In the genomic region with DNA sequence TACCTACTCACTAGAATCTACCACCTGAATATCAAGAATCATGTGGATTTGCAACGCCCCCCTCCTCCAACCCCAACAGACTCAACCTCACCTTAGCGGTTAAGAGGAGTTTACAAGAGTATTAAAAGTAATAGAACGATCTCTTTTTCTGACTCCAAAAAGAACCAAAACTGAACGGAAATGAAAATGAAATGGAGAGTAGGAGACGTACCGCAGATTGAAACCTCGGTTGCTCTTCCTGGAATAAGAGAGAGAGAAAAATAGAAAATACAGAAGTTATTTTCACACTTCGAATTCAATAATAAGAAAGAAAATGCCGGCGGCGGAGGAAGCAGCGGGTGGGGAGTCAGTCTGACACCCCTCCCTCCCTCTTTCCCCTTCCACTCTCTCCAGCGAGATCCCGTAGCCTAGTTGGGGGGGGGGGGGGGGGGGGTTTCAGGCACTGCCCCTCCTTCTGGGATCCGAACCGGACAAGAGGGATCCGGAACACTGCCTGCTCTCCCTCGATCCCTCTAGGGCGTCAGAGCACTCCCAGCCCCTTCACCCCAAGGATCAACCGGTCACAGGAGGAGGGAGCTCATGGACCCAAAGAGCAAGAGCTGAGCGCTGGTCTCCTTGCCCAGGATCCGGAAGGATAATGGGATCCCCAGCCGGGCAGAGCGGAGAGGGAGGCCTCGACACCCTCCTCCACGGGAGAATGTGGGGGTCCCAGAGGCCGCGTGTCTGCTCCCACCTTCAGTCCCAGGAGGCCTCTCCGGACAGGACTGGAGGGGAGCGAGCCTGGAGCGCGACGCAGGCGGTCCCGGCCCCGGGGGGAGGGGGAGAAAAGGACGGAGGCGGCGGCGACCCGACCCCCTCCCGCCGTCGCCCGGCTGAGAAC, we compare ENCODE assay signal across 8 mouse cellular contexts. TPM values are rescaled to one million over a fixed set of nuclear protein-coding genes. Genes with fewer than 3 reads are reported as not detected.
A peak's percentile ranks its signal among the peaks of the same experiment; 100 is the strongest.
DNase-seq lines count a peak whose midpoint lies in the region; ATAC-seq and TF ChIP-seq lines count a peak whose summit lies in the region.

No protein-coding gene starts in this region.

- H3K4me2 ChIP-seq in forebrain, embryonic 16.5 days (ENCODE audit: low read length): peak overlapping the region; percentile 85

- ATAC-seq in forebrain, embryonic 16.5 days: no peak; the same call in 1 of the 2 replicates

- WGBS in forebrain, embryonic 16.5 days: 8% methylated on average over 32 of the region's 45 CpGs
- WGBS in olfactory bulb, adult 2 months: 3% methylated on average over 45 of the region's 45 CpGs

- no peak for TF ChIP-seq POLR2A in olfactory bulb, adult 2 months (IDR thresholded peaks at IDR 0.05; ENCODE audit: insufficient read depth, low read depth, low read length)

- no peak for TF ChIP-seq CTCF in olfactory bulb, adult 2 months (IDR thresholded peaks at IDR 0.05; ENCODE audit: insufficient read depth, low read depth, low read length)

- H3K27ac ChIP-seq in forebrain, embryonic 16.5 days (ENCODE audit: low read length): peak overlapping the region; percentile 62
- no peak overlapping the region; the same call in 1 of the 2 replicates for H3K27ac ChIP-seq in olfactory bulb, adult 2 months (ENCODE audit: insufficient read depth, low read depth, low read length)

- H3K9me3 ChIP-seq in forebrain, embryonic 16.5 days (ENCODE audit: control insufficient read depth, low read length): no peaks in the 10 kb centered on the region

- peaks cover 4% of the 10 kb centered on the region; the same call in 1 of the 2 replicates for H3K36me3 ChIP-seq in forebrain, embryonic 16.5 days (ENCODE audit: control insufficient read depth, insufficient read depth)

- peak overlapping the region; percentile 72 for H3K4me3 ChIP-seq in forebrain, embryonic 16.5 days (replicated peaks; ENCODE audit: low read length)
- peak overlapping the region; percentile 87 for H3K4me3 ChIP-seq in olfactory bulb, adult 2 months (ENCODE audit: insufficient read depth, low read depth, low read length)

- peak overlapping the region; percentile 67 for H3K9ac ChIP-seq in forebrain, embryonic 16.5 days (replicated peaks; ENCODE audit: low read depth, low read length)

- H3K4me1 ChIP-seq in forebrain, embryonic 16.5 days (replicated peaks; ENCODE audit: control insufficient read depth, insufficient read depth, low read length): peaks cover 13% of the 10 kb centered on the region
- H3K4me1 ChIP-seq in olfactory bulb, adult 2 months (ENCODE audit: control insufficient read depth, insufficient read depth, low read length): 0 out of 2 replicates have a peak, but pooled peaks cover 3% of the 10 kb centered on the region

- H3K27me3 ChIP-seq in forebrain, embryonic 16.5 days (replicated peaks; ENCODE audit: control insufficient read depth, insufficient read depth, low read length): no peaks in the 10 kb centered on the region

- peak; percentile 30 for DNase-seq in gastrocnemius, adult 18-20 months (ENCODE audit: low spot score)
- no peak for DNase-seq in gastrocnemius, postnatal 25 days
- peak; percentile 75 for DNase-seq in thymus, postnatal 4 days
- DNase-seq in thymus, postnatal 36 days: no peak
- peak; percentile 32 for DNase-seq in liver
- DNase-seq in spleen, postnatal 14 days (ENCODE audit: low spot score in 2 of 2): no peak

RNA-seq across cellular contexts. Expression of gene Max, which starts 0.7 kb away (rescaled TPM):
- total RNA-seq in gastrocnemius, adult 18-20 months (2021): 10 to 100 TPM; 30.1 to 36.7 TPM
- 10 to 100 TPM; 24.5 to 26.8 TPM for total RNA-seq in gastrocnemius, postnatal 25 days (2021)
- polyA plus RNA-seq in forebrain, embryonic 16.5 days (2015; fragmentation: Nextera tagmentation; extraction: Ambion mirVana): 20.4 and 25.2 TPM in 2 replicates
- not detected in 2 replicates for polyA plus RNA-seq in olfactory bulb, adult 2 months (2012; ENCODE audit: insufficient read depth, insufficient read length, low replicate concordance, missing spikeins)

Comparison
In these comparisons a context has a peak if more than half of its experiments do, and no peak if none do; other contexts are left out.
1. DNase-seq: peak in gastrocnemius, adult 18-20 months (single experiment), thymus, postnatal 4 days (single experiment) and liver (single experiment); none in gastrocnemius, postnatal 25 days (single experiment), thymus, postnatal 36 days (0 of 2) and spleen, postnatal 14 days (0 of 2).